Mouse (Mus musculus): Measurements from ENCODE around the gene Synrg.

GRCm38 (mm10) chr11:84057418-84057817 lies 93.2 kb downstream of the Synrg start:
- TF ChIP-seq TAL1 (IDR thresholded peaks at IDR 0.05; ENCODE audit: low read length) (no peak), GATA1 (IDR thresholded peaks at IDR 0.05; ENCODE audit: low read length) (no peak)

All from erythroblast, embryonic 14.5 days (primary cell).